Mouse (Mus musculus) hindbrain, embryonic 16.5 days (tissue): ENCODE measurements at regions not wholly inside any gene's neighbourhood (a gene's known extent, or its start where the extent isn't known, plus 50 kb on each side); places are given as distances from the start of the nearest gene placed in this dataset.
"Not testable (repeated sequence)": the region's sequence is repeated elsewhere in the genome, so short reads cannot be mapped to it uniquely, and the experiment has no call there.

Source experiments
- ATAC-seq: fragments of 200-750 bp; cut with Nextera tagmentation; 2 replicates; pipeline ENCODE4 v1.8.0; 2017; ENCODE audit warnings: moderate TSS enrichment, moderate library complexity
- H3K27ac ChIP-seq: fragments of 300-500 bp; sonication (generic); 2 replicates; pipeline ENCODE4 v1.5.1; 2014; ENCODE audit warnings: low read depth, mild to moderate bottlenecking, control low read depth, low read length, moderate library complexity
- H3K27me3 ChIP-seq: fragments of 300-500 bp; sonication (generic); replicated peaks from 2 replicates; pipeline ENCODE4 v1.6.1; 2014; ENCODE audit warnings: low read length; ENCODE audit not compliant: control insufficient read depth, insufficient read depth
- H3K36me3 ChIP-seq: fragments of 300-500 bp; sonication (generic); 2 replicates; pipeline ENCODE4 v1.6.1; 2014; ENCODE audit warnings: mild to moderate bottlenecking, low read length, moderate library complexity, mixed read lengths; ENCODE audit not compliant: control insufficient read depth, insufficient read depth
- H3K4me1 ChIP-seq: fragments of 300-500 bp; sonication (generic); 2 replicates; pipeline ENCODE4 v1.6.1; 2014; ENCODE audit warnings: low read depth, low read length; ENCODE audit not compliant: control insufficient read depth, insufficient read depth
- H3K4me2 ChIP-seq: fragments of 300-500 bp; sonication (generic); 2 replicates; pipeline ENCODE4 v1.6.1; 2014; ENCODE audit warnings: mild to moderate bottlenecking, low read length, control low read depth, moderate library complexity
- H3K4me3 ChIP-seq: fragments of 300-500 bp; sonication (generic); 2 replicates; pipeline ENCODE4 v1.5.1; 2014; ENCODE audit warnings: mild to moderate bottlenecking, low read length, control low read depth, moderate library complexity
- H3K9ac ChIP-seq: fragments of 300-500 bp; sonication (generic); 2 replicates; pipeline ENCODE4 v1.6.1; 2014; ENCODE audit warnings: low read depth, mild to moderate bottlenecking, control low read depth, low read length, moderate library complexity
- H3K9me3 ChIP-seq: fragments of 300-500 bp; sonication (generic); 2 replicates; pipeline ENCODE4 v1.6.1; 2014; ENCODE audit warnings: mild to moderate bottlenecking, low read length, moderate library complexity; ENCODE audit not compliant: control insufficient read depth
- WGBS: fragments of 180-500 bp; shearing (Covaris S2); extraction: QIAGEN DNeasy Blood & Tissue Kit; methylation state at CpG from one replicate; pipeline ENCODE4 v1.1.7; 2014; 5-methylcytosine and 5-hydroxymethylcytosine counted together

- ATAC-seq: no peak
- peaks cover 8% of the 10 kb centered on the region for H3K9me3 ChIP-seq
- WGBS: 69% methylated on average over 6 of the region's 6 CpGs
Measured at GRCm38 (mm10) chr3:37805805-37806148, 81.5 kb upstream of the Gm5148 start.

DNA sequence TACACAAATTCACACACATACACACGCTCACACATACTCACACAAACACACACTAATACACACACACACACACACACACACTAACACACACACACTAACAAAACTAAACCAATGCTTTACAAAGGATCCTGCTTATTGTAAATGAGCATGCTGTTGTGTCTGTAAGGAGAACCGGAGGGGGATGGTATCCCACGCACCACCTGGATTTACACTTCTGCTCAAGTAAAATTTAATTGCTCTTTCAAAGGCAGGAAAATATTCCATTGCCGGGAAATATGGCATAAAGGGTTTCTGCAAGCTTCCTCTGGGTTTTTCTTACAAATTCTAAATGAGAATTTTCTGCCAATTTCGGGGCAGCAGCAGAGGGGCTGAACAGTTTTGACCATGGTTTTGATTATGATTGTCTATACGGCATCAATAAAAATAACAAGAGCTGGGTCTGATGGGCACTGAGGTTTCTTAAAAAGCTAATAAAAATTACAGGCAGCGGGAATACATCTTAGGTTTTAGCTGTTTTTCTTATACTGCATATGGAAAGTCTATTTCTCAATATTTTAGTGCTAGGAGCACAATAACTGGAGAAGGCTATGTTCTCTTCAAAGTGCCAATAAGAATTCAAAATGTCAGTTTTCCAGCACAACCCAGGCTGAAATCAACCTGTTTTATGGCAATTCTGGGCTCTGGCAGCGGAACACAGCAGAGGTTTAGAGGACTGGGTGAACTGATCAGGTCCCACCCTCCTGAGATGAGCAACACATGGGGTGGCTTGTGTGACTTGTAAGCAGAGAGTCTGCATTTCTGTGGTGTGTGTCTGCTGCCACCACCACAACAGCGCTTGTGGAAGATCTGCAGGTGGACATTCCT, 80.9 kb upstream of the Gm5148 start:
- Histone ChIP-seq H3K27ac (no peak overlapping the region), H3K9ac (no peak overlapping the region), H3K4me2 (no peak overlapping the region), H3K36me3 (no peaks in the 10 kb centered on the region), H3K27me3 (no peaks in the 10 kb centered on the region), H3K4me3 (no peak overlapping the region), H3K4me1 (no peaks in the 10 kb centered on the region), H3K9me3 (peaks cover 8% of the 10 kb centered on the region)
- no peak for ATAC-seq
- WGBS: 83% methylated on average over 9 of the region's 9 CpGs

More at GRCm38 (mm10) chr3:37805805-37806148, 81.5 kb upstream of the Gm5148 start:
- H3K9ac ChIP-seq: no peak overlapping the region
- H3K27ac ChIP-seq: no peak overlapping the region
- H3K27me3 ChIP-seq: no peaks in the 10 kb centered on the region
- no peaks in the 10 kb centered on the region for H3K4me1 ChIP-seq
- H3K4me3 ChIP-seq: no peak overlapping the region
- H3K36me3 ChIP-seq: no peaks in the 10 kb centered on the region
- H3K4me2 ChIP-seq: no peak overlapping the region

DNA sequence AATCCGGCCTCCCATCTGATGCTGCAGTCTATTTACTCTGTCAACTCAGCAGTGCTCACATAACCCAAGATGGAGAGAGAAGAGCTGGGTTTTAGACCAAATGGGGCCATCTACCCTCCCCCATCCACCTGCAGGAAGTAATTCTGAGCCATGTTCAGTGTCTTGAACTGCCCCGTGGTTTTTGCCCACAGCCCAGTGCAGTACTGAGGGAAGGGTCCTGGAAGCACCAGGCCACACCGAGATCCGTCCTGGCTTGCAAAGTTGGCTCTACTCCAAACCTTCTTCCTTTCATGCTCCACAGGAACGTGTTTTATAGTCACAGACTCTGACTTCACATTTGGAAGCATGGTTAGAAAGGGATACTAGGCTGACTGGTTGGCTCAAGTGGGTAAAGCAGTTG, 80.0 kb upstream of the Gm5148 start:
- peaks cover 5% of the 10 kb centered on the region; the same call in 1 of the 2 replicates for H3K9me3 ChIP-seq

GRCm38 (mm10) chr3:37803781-37804180, 79.5 kb upstream of the Gm5148 start:
- H3K4me1 ChIP-seq, H3K9ac ChIP-seq, H3K4me3 ChIP-seq, H3K4me2 ChIP-seq, H3K27me3 ChIP-seq, H3K27ac ChIP-seq, H3K36me3 ChIP-seq, ATAC-seq, H3K9me3 ChIP-seq: not testable (repeated sequence)
- WGBS: 91% methylated on average over 5 of the region's 5 CpGs

More for the DNA sequence above, 80.0 kb upstream of the Gm5148 start:
- ATAC-seq: no peak
- WGBS: 48% methylated on average over 5 of the region's 5 CpGs
- Histone ChIP-seq H3K4me3 (no peak overlapping the region), H3K27me3 (no peaks in the 10 kb centered on the region), H3K4me1 (no peaks in the 10 kb centered on the region), H3K36me3 (no peaks in the 10 kb centered on the region), H3K27ac (no peak overlapping the region), H3K4me2 (no peak overlapping the region), H3K9ac (no peak overlapping the region)

GRCm38 (mm10) chr3:37801551-37801950, 77.3 kb upstream of the Gm5148 start:
- Histone ChIP-seq H3K4me2 (no peak overlapping the region), H3K27ac (no peak overlapping the region), H3K9me3 (no peaks in the 10 kb centered on the region), H3K4me1 (no peaks in the 10 kb centered on the region), H3K36me3 (no peaks in the 10 kb centered on the region), H3K9ac (no peak overlapping the region), H3K27me3 (no peaks in the 10 kb centered on the region), H3K4me3 (no peak overlapping the region)
- 80% methylated on average over 2 of the region's 2 CpGs for WGBS
- no peak for ATAC-seq

- no peaks in the 10 kb centered on the region for H3K4me1 ChIP-seq
- no peak overlapping the region for H3K27ac ChIP-seq
- H3K4me3 ChIP-seq: no peak overlapping the region
- WGBS: 77% methylated on average over 6 of the region's 6 CpGs
- H3K4me2 ChIP-seq: no peak overlapping the region
- no peaks in the 10 kb centered on the region for H3K27me3 ChIP-seq
- no peaks in the 10 kb centered on the region for H3K36me3 ChIP-seq
- no peak overlapping the region for H3K9ac ChIP-seq
- no peak for ATAC-seq
- H3K9me3 ChIP-seq: no peaks in the 10 kb centered on the region
Measured at GRCm38 (mm10) chr3:37799809-37800208, 75.5 kb upstream of the Gm5148 start.

DNA sequence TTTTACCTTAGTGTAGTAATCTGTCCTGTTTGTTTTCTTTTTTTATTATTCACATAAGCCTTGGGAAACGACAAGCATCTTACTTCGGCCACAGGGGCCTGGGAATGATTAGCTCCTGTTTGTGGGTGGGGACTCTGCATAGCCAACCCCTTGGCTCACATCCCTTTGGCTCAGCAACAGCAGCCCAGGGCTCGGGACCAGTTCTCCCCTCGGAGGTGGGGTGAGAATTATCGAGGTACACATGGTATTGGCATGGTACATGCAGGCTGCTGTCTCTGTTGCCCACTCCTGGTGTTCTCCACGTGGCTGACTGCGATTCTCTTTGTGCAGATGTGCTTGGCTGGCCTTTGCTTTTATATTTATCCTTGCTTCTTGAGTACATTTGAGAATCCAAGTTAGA, 65.4 kb upstream of the Gm5148 start:
- Histone ChIP-seq H3K4me3 (no peak overlapping the region), H3K4me2 (no peak overlapping the region), H3K4me1 (no peaks in the 10 kb centered on the region), H3K36me3 (no peaks in the 10 kb centered on the region), H3K27me3 (no peaks in the 10 kb centered on the region), H3K27ac (no peak overlapping the region), H3K9me3 (no peaks in the 10 kb centered on the region), H3K9ac (no peak overlapping the region)
- ATAC-seq: no peak
- WGBS: 62% methylated on average over 7 of the region's 7 CpGs

DNA sequence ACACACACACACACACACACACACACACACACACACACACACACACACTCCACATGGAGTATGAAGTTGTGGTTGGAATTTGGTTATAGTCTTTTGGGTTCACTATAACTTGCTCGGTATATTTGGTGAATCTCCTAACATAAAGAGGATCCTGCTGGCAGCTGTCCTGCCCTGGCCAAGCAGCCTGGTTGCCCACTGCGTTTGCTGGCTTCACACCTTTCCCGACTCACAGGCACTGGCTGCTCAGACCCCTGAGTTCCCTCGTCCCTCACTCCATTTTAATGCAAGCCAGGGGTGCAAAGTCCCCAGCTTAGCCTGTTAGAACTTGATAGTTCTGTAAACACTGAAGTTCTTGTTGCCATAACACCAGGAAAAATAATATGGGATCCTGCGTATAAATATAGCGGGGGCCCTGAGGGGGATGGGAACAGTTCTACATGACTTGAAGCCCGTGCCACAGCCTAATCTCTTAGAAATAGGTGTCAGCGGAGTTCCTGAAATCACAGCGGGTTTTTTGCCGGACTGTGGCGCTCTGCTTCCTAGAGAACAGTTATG, 64.9 kb upstream of the Gm5148 start:
- Histone ChIP-seq H3K9ac (no peak overlapping the region), H3K4me1 (no peaks in the 10 kb centered on the region), H3K27ac (no peak overlapping the region), H3K36me3 (no peaks in the 10 kb centered on the region), H3K4me2 (no peak overlapping the region), H3K4me3 (no peak overlapping the region), H3K9me3 (no peaks in the 10 kb centered on the region), H3K27me3 (no peaks in the 10 kb centered on the region)
- WGBS: 83% methylated on average over 11 of the region's 11 CpGs
- ATAC-seq: no peak

DNA sequence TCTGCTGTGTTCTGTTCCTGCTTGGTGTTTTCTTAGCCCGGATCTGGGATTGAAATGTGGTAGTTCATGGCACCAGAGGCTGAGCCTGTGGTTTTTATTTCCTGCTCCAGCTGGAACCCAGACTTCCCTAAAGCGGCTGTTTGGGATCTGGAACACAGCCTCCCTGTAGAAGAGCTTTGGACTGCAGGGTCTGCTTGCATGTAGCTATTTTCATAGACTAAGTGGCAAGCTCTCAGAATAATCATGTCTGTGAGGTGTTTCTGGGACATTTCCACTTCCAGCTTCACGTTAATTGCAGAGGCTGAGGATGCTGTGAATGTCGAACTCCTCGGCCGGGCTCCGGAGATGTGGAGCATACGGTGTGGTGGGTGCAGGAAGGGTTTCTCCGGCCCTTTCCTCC, 64.1 kb upstream of the Gm5148 start:
- Histone ChIP-seq H3K9me3 (no peaks in the 10 kb centered on the region), H3K4me1 (no peaks in the 10 kb centered on the region), H3K27ac (no peak overlapping the region), H3K9ac (no peak overlapping the region), H3K36me3 (no peaks in the 10 kb centered on the region), H3K4me2 (no peak overlapping the region), H3K27me3 (no peaks in the 10 kb centered on the region), H3K4me3 (no peak overlapping the region)
- ATAC-seq: no peak
- 79% methylated on average over 9 of the region's 9 CpGs for WGBS
